Mouse (Mus musculus) hindbrain, embryonic 12.5 days (tissue): ENCODE results near the gene Gnl2. TPM values are rescaled to one million over a fixed set of nuclear protein-coding genes. Genes with fewer than 3 reads are reported as not detected.
A peak's percentile ranks its signal among the peaks of the same experiment; 100 is the strongest.

Source experiments
- ATAC-seq: fragments of 200-750 bp; cut with Nextera tagmentation; 2 replicates; pipeline ENCODE4 v1.8.0; 2017; ENCODE audit warnings: moderate TSS enrichment; ENCODE audit not compliant: low FRiP score
- H3K27ac ChIP-seq: fragments of 300-500 bp; sonication (generic); 2 replicates; pipeline ENCODE4 v1.5.1; 2016; ENCODE audit warnings: mild to moderate bottlenecking
- H3K27me3 ChIP-seq: fragments of 300-500 bp; sonication (generic); 2 replicates; pipeline ENCODE4 v1.6.1; 2016; ENCODE audit warnings: mild to moderate bottlenecking
- H3K36me3 ChIP-seq: fragments of 300-500 bp; sonication (generic); 2 replicates; pipeline ENCODE4 v1.6.1; 2016; ENCODE audit warnings: mild to moderate bottlenecking
- H3K4me1 ChIP-seq: fragments of 300-500 bp; sonication (generic); 2 replicates; pipeline ENCODE4 v1.6.1; 2016
- H3K4me2 ChIP-seq: fragments of 300-500 bp; sonication (generic); replicated peaks from 2 replicates; pipeline ENCODE4 v1.6.1; 2016; ENCODE audit warnings: mild to moderate bottlenecking
- H3K4me3 ChIP-seq: fragments of 300-500 bp; sonication (generic); 2 replicates; pipeline ENCODE4 v1.5.1; 2016; ENCODE audit warnings: mild to moderate bottlenecking
- H3K9ac ChIP-seq: fragments of 300-500 bp; sonication (generic); 2 replicates; pipeline ENCODE4 v1.6.1; 2016; ENCODE audit warnings: mild to moderate bottlenecking, moderate library complexity
- H3K9me3 ChIP-seq: fragments of 300-500 bp; sonication (generic); replicated peaks from 2 replicates; pipeline ENCODE4 v1.6.1; 2016; ENCODE audit warnings: mild to moderate bottlenecking
- WGBS: fragments of 180-500 bp; shearing (Covaris S2); methylation state at CpG from one replicate; pipeline ENCODE4 v1.1.7; 2016; 5-methylcytosine and 5-hydroxymethylcytosine counted together
- polyA plus RNA-seq: library from polyadenylated mRNA; unstranded; fragments of >200 nt; fragmentation: Nextera tagmentation; extraction: Ambion mirVana; gene quantifications from 2 replicates; pipeline ENCODE4 v1.2.1, GENCODE M21; 2016

Gene Gnl2
- polyA plus RNA-seq, result 94.9 and 96.6 TPM in 2 replicates

DNA sequence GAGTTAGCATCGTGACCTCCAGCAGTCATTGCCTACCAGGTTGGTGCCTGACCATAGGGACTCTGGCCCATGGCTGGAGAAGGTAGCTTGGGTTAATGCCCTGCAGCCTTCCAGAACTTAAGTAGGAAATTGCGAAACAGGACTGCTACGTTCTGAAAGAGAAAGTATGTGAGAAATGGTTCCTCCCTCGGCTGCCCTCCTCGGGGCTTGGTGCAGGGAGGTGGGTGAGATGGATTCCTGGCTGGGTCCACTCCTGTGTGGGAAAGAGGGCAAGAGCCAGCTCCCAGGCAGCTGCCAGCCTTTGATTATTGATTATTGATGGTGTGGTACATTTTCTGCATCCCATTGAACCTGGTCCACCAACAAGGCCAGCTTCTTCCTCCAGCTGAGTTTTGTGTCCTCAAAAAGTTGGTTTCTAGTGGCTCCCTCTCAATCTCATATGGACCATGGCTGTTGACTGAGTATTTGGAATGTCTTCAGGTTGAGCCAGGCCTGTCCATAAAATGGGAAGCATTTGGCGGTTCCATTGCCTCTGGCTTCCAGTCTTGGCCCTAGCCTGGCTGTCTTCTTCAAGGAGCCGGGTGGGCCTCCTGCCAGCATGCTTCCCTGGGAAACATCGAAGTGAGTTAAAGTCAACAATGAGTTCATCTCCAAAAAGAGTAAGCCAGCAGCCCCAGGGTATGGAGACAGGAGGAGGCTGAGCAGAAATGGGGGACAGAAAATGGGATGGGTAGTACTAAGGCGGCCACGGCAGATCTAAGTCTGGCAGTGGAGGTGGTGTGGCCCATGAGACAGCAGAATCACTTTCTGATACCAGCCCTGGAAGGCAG, at the start of gene Gnl2:
Gene Gnl2, plus strand, starts transcription at position 780 of the 830 bp plus-strand sequence.
- no peak within 1 kb of the TSS for H3K27ac ChIP-seq
- ATAC-seq, result no peak
- H3K4me3 ChIP-seq, result no peak within 1 kb of the TSS
- no peak within 1 kb of the TSS for H3K4me2 ChIP-seq
- WGBS, result 87% methylated on average over 10 of the region's 10 CpGs
- H3K27me3 ChIP-seq, result no peaks in the 10 kb centered on the region; the same call in none of the 2 replicates
- H3K9me3 ChIP-seq, result no peaks in the 10 kb centered on the region
- H3K9ac ChIP-seq, result no peak within 1 kb of the TSS
- H3K36me3 ChIP-seq, result no peaks in the 10 kb centered on the region
- H3K4me1 ChIP-seq, result no peaks in the 10 kb centered on the region

DNA sequence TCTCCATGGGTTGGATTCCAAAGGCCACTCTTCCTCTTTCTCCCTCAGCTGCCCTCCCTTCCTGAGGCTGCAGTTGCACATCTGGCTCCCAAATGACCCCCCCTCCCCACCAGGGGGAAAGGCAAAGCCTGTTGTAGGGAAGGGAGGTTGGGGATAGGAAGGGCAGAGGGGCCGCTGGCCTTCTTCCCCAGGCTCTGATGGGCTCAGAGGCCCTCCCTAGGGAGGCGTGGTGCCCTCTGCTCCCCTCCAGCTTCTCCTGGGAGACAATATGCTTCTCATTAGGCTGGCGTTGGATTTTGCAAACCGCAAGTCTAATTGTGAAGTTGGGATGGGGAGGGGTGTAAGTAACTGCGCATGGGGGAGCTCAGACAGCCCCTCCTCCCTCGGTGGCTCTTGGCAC, 47.7 kb upstream of the Gnl2 start:
- no peak for ATAC-seq
- Histone ChIP-seq H3K27me3 (0 out of 2 replicates have a peak, but pooled peaks cover 3% of the 10 kb centered on the region), H3K9me3 (no peaks in the 10 kb centered on the region), H3K4me3 (no peak overlapping the region), H3K9ac (peak overlapping the region; percentile 24; the same call in 1 of the 2 replicates), H3K27ac (no peak overlapping the region), H3K4me1 (peaks cover 21% of the 10 kb centered on the region), H3K4me2 (no peak overlapping the region), H3K36me3 (no peaks in the 10 kb centered on the region)
- 41% methylated on average over 6 of the region's 6 CpGs for WGBS

DNA sequence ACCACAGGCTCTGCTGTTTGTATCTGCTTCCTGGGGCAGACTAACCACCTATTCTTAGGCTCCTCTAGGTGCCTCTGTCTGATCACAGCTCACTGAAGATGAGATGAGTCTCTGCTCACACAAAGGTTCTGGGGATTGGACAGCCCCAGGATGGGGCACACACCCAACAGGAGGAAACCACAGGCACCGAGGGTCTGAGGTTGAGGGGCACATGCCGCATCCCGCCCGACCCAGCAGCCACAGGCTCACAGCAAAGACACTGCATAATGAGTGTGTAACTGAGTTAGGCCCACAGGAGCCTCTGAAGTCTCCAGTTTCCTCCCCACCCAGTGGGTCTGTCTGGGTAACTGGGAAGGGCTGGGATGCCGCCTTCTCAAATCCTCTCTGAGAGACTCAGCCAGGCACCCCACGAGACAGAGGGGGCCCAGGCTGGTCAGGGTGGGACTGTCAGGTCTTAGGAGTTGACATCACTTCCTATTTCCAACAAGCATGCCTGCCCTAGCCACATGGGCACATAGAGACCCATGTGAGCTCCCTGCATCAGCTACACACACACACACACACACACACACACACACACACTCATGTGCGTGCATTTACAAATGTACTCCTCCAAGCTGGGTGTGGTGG, 47.1 kb upstream of the Gnl2 start:
- Histone ChIP-seq H3K9me3 (no peaks in the 10 kb centered on the region), H3K4me1 (peaks cover 21% of the 10 kb centered on the region), H3K27me3 (0 out of 2 replicates have a peak, but pooled peaks cover 3% of the 10 kb centered on the region), H3K36me3 (no peaks in the 10 kb centered on the region), H3K9ac (no peak overlapping the region), H3K27ac (no peak overlapping the region), H3K4me2 (no peak overlapping the region), H3K4me3 (no peak overlapping the region)
- no peak for ATAC-seq
- 72% methylated on average over 7 of the region's 7 CpGs for WGBS

DNA sequence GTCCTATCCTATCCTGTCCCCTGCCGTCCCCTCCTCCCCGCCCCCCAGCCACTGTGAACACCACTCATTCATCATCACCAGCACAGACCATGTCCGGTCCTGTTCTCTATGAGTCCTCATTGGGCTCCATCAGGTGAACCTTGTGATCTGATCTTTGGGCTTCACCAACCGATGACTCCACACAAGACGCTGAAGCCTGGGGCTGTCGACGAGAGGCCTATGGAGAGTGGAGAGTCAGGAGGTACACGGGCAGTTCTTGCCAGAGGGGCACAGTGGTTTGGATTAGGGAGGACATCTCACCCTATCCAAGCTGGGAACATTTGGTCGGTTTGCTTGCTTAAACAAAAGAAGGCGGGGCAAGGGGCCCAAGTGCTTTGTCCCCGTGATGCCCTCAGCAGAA, 46.2 kb upstream of the Gnl2 start:
- H3K9ac ChIP-seq, result no peak overlapping the region
- H3K36me3 ChIP-seq, result no peaks in the 10 kb centered on the region
- H3K4me1 ChIP-seq, result peaks cover 18% of the 10 kb centered on the region
- H3K4me2 ChIP-seq, result no peak overlapping the region
- ATAC-seq, result no peak
- H3K27me3 ChIP-seq, result 0 out of 2 replicates have a peak, but pooled peaks cover 3% of the 10 kb centered on the region
- no peaks in the 10 kb centered on the region for H3K9me3 ChIP-seq
- H3K27ac ChIP-seq, result no peak overlapping the region
- WGBS, result 70% methylated on average over 11 of the region's 11 CpGs
- H3K4me3 ChIP-seq, result no peak overlapping the region

DNA sequence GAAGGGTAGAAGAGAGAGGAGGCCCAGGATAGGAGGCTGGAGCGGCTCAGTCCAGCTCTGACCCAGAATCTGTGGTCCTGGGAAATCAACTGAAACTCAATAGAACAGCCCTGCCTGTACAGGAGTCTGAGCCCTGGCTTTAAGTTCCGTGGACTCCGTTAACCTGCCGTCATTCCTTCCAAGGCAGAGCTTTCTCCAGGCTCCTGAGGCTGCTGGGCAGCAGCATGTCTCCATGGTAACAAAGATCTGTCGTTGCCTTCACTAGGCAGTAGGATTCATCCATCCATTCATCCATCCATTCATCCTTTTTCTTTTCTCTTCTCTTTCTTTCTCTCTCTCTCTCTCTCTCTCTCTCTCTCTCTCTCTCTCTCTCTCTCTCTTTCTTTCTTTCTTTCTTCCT, 45.7 kb upstream of the Gnl2 start:
- Histone ChIP-seq H3K4me3 (no peak overlapping the region), H3K36me3 (no peaks in the 10 kb centered on the region), H3K4me2 (no peak overlapping the region), H3K27ac (no peak overlapping the region), H3K9me3 (no peaks in the 10 kb centered on the region), H3K4me1 (peaks cover 14% of the 10 kb centered on the region), H3K9ac (no peak overlapping the region), H3K27me3 (0 out of 2 replicates have a peak, but pooled peaks cover 3% of the 10 kb centered on the region)
- no peak for ATAC-seq
- 42% methylated on average over 5 of the region's 5 CpGs for WGBS

DNA sequence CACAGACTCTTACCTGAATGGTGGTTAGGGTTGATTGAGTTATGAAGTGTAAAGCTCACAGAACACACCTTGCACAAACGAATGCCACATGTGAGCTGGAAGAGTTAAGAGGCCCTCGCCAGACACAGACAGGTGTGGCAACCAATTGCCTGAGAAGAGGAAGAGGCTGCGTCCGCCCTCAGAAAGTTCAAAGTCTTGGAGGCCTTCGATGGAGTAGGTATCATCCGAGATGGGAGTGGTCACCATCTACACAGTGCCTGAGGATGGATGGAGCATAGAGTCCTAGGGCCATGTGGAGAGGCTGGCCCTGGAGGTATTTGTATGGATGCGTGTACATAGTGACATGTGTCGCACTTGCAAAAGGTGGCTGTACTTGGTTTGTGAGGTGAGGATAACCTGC, 45.3 kb upstream of the Gnl2 start:
- Histone ChIP-seq H3K9ac (no peak overlapping the region), H3K4me3 (no peak overlapping the region), H3K4me2 (no peak overlapping the region), H3K27ac (no peak overlapping the region), H3K36me3 (no peaks in the 10 kb centered on the region), H3K4me1 (peaks cover 14% of the 10 kb centered on the region), H3K27me3 (0 out of 2 replicates have a peak, but pooled peaks cover 3% of the 10 kb centered on the region), H3K9me3 (no peaks in the 10 kb centered on the region)
- WGBS, result 84% methylated on average over 8 of the region's 8 CpGs
- ATAC-seq, result no peak

DNA sequence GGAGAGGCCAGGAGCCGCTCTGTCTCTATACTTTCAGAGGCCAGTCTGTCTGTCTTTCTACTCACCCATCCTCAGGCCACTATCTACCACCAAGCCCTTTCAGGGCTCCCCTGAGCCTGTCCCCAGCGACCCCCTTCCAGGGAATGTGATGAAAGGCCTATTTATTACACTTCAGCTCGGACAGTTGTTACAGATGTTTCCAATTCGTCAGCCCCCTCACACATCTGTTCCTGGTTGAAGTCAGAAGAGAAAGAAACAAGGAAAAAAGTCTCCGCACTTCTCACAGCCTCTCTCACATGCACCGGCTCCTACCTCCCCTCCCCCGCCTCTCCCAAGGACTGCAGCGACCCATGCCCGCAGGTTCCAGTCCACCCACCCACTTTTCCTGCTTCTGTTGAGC, 44.1 kb upstream of the Gnl2 start:
- H3K27me3 ChIP-seq, result 0 out of 2 replicates have a peak, but pooled peaks cover 3% of the 10 kb centered on the region
- H3K4me1 ChIP-seq, result peaks cover 14% of the 10 kb centered on the region
- WGBS, result 47% methylated on average over 9 of the region's 9 CpGs

DNA sequence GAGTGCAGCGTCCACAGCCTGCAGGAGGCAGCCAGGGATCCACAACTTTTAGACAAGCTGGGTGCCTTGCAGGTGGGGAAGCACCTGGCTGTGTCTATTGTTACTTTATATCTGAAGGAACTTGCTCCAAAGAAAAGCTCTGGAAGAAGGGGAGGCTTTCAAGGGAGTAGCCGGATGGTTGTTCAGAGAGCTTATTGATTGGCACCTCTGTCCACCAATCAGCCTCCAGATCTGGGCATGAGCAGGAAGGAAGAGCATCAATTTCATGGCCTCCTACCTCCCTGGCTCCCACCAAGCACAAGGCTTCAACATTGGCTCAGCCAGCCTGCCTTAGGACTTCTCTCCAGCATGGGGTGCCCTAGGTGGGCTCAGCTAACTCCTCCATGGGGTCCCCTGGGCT, 43.1 kb upstream of the Gnl2 start:
- Histone ChIP-seq H3K4me3 (no peak overlapping the region), H3K9ac (no peak overlapping the region), H3K9me3 (no peaks in the 10 kb centered on the region), H3K4me2 (no peak overlapping the region), H3K27ac (no peak overlapping the region), H3K36me3 (no peaks in the 10 kb centered on the region), H3K27me3 (peaks cover 6% of the 10 kb centered on the region; the same call in 1 of the 2 replicates), H3K4me1 (peaks cover 14% of the 10 kb centered on the region)
- no peak for ATAC-seq
- 73% methylated on average over 2 of the region's 2 CpGs for WGBS

More for the DNA sequence above, 44.1 kb upstream of the Gnl2 start:
- ATAC-seq, result no peak
- Histone ChIP-seq H3K4me2 (no peak overlapping the region), H3K9me3 (no peaks in the 10 kb centered on the region), H3K36me3 (no peaks in the 10 kb centered on the region), H3K4me3 (no peak overlapping the region), H3K9ac (no peak overlapping the region), H3K27ac (no peak overlapping the region)

DNA sequence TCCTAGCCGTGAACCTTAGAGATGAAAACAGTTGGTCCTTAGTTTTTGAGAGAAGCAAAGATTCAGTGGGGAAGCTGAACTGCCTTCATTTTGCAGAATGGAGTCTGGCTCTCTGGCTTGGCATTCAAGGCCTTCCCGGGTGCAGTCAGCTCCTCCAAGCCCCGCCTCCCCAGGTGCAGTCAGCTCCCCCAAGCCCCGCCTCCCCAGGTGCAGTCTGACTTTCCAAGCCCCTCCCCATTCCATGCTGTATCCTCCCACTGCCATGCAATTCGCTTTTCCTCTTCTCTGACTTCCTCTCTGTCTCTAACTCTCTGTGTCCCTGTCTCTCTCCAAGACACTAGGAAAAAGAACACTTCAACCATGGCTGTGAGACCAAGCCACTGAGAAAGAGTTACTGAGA, 38.2 kb upstream of the Gnl2 start:
- 34% methylated on average over 5 of the region's 5 CpGs for WGBS
- Histone ChIP-seq H3K27ac (no peak overlapping the region), H3K9ac (no peak overlapping the region), H3K4me3 (no peak overlapping the region), H3K9me3 (no peaks in the 10 kb centered on the region), H3K4me2 (no peak overlapping the region), H3K27me3 (peaks cover 23% of the 10 kb centered on the region), H3K36me3 (no peaks in the 10 kb centered on the region), H3K4me1 (peaks cover 7% of the 10 kb centered on the region)
- ATAC-seq, result no peak

DNA sequence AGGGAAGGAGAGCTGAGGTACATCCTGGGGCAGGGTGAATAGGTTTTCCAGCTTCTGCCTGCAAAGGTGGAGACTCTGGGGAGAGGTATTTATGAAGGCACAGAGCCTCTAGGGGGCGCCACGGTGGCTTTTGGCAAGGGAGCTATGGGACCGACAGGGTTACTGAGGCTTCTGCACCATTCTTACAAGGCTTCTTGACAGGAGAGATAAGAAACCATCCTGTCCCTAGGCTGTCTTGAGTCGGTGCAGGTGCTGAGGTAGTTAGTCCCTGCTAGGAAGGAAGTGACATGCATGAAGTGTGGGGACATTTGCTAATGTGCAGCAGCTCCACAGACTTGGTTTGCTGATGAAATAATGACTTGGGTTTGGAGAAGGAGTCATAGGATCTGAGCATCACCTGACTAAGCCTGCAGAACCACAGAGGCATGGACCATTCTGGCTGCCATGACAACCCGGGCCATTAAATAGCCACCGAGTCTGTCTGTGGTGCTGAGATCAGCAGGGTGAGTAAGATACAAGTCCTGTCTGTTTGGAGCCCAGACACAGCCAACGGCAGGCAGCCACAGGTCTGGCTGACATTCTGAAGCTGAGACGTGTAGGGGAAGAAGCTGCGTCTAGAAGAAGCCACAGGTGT, 32.4 kb upstream of the Gnl2 start:
- peaks cover 77% of the 10 kb centered on the region for H3K27me3 ChIP-seq

DNA sequence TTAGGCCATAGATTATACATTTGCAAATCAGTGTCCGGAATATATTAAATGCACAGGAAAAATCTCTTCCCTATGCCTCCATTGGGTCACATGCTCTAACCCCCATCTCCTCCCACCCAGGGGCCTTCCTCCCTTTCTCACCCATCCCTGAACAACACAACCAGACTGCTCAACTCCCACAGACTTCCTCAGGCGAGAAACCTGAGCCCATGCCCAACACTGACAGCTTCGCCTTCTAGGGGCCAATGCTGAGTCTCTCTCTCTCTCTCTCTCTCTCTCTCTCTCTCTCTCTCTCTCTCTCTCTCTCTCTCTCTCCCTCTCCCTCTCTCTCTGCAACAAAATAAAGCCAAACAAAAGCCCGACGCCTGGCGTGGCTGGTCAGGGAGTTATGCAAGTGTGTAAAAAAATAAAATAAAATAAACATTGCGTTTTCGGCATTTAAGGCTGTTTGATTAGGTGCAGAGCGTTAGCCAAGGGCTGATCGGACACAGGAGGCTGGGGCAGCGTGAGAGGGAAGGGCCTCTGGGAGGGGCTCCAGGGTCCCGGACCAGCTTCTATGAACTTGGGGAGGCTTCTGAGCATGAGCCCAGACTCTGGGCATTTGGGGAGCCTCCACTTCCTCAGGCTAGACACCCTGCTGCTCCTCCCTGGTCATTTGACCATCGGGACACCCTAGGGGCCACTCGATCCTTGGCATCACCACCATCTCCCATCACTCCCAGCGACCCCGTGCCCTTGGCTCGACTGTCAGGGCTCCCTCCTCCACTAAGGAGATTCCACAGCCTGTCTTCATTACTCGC, 31.3 kb upstream of the Gnl2 start:
- peaks cover 25% of the 10 kb centered on the region for H3K4me1 ChIP-seq
- no peaks in the 10 kb centered on the region for H3K9me3 ChIP-seq
- peak overlapping the region; percentile 13; the same call in 1 of the 2 replicates for H3K4me2 ChIP-seq
- no peak for ATAC-seq
- H3K9ac ChIP-seq, result no peak overlapping the region
- no peak overlapping the region for H3K27ac ChIP-seq
- no peaks in the 10 kb centered on the region for H3K36me3 ChIP-seq
- H3K27me3 ChIP-seq, result peaks cover 88% of the 10 kb centered on the region
- 8% methylated on average over 18 of the region's 18 CpGs for WGBS
- H3K4me3 ChIP-seq, result 0 out of 2 replicates have a peak overlapping the region, but pooled peaks have one; percentile 7

More for the DNA sequence above, 32.4 kb upstream of the Gnl2 start:
- no peaks in the 10 kb centered on the region for H3K36me3 ChIP-seq
- no peak overlapping the region for H3K4me2 ChIP-seq
- H3K4me3 ChIP-seq, result no peak overlapping the region
- no peak for ATAC-seq
- H3K27ac ChIP-seq, result no peak overlapping the region
- peaks cover 25% of the 10 kb centered on the region for H3K4me1 ChIP-seq
- 17% methylated on average over 9 of the region's 9 CpGs for WGBS
- H3K9me3 ChIP-seq, result no peaks in the 10 kb centered on the region
- H3K9ac ChIP-seq, result no peak overlapping the region
